ENCODE assay signal across 9 mouse cellular contexts in the genomic region with DNA sequence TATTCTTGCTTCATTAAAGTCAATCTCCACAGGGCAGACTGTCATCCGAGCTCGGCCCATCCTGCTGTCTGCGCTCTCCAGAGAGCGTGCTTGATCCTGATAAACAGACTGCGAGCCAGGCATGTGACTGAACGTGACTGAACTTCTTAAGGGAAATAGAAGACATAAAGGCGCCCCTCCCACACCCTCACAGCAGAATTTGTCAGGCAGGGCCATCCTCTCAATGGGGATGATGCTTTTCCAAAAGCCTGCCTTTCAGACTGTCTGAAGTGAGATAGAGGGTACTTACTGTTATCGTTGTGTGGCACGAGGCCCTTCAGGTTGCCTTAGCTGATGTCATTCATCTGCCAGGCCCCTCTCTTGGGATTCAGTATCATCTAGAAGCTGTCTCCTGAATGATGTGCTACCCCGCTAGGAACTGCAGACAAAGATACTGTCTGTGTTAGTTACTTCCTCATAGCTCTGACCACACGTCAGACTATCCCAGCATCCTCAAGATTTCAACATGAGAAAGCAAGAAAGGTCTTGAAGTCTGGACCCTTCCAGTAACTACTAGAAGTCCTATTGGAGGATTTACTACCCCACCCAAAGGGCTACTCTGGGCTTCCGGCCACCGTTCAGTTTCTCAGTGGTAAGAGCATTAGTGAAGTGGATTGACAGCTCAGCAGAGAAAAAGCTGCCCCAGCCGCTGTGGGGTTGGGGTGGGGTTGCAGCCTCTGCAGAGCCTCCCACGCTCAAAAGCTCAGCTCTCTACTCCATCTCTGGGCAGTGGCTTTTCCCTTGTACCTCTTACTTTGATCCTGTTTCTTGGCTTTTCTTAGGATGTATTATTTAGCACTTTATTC. TPM values are rescaled to one million over a fixed set of nuclear protein-coding genes. Genes with fewer than 3 reads are reported as not detected.
DNase-seq lines count a peak whose midpoint lies in the region; ATAC-seq lines count a peak whose summit lies in the region.
"Had no signal": no experiment of that assay in that cellular context is flagged by ENCODE, and none has a peak within 500 bp of the region (broad histone marks: within the 10 kb centered on the region; RNA-seq: fewer than 3 reads in every experiment).

No protein-coding gene starts in this region.

- no peaks in the 10 kb centered on the region for H3K27me3 ChIP-seq in heart, embryonic 11.5 days (ENCODE audit: control insufficient read depth, insufficient read depth, low read length)
- no peaks in the 10 kb centered on the region for H3K27me3 ChIP-seq in stomach, embryonic 14.5 days (ENCODE audit: control insufficient read depth, insufficient read depth, low read length)

- peaks cover 5% of the 10 kb centered on the region for H3K4me1 ChIP-seq in heart, embryonic 11.5 days (ENCODE audit: control insufficient read depth, insufficient read depth, low read length)
- H3K4me1 ChIP-seq in stomach, embryonic 14.5 days (ENCODE audit: control insufficient read depth, insufficient read depth, low read length) = no peaks in the 10 kb centered on the region

- no peak for DNase-seq in heart, postnatal 4 days
- DNase-seq in lung, postnatal 10 days = peak; percentile 15
- DNase-seq in ovary, postnatal 10 days (ENCODE audit: low spot score) = no peak
- DNase-seq in left cerebral cortex, adult 9 months (ENCODE audit: low spot score in 2 of 2) = no peak
- DNase-seq in cerebellum, adult 9-10 months = no peak

- H3K4me2 ChIP-seq in heart, embryonic 11.5 days = peak overlapping the region; percentile 46
- H3K4me2 ChIP-seq in stomach, embryonic 14.5 days (replicated peaks; ENCODE audit: low read depth, low read length) = no peak overlapping the region

- no peaks in the 10 kb centered on the region for H3K36me3 ChIP-seq in heart, embryonic 11.5 days (ENCODE audit: control insufficient read depth, insufficient read depth, low read length)
- H3K36me3 ChIP-seq in stomach, embryonic 14.5 days (ENCODE audit: control insufficient read depth, insufficient read depth, low read length) = no peaks in the 10 kb centered on the region
- H3K36me3 ChIP-seq: limb, embryonic 10.5 days had no signal

- no peak overlapping the region for H3K27ac ChIP-seq in heart, embryonic 11.5 days (ENCODE audit: low read depth, low read length)
- no peak overlapping the region for H3K27ac ChIP-seq in stomach, embryonic 14.5 days (ENCODE audit: low read length)
- H3K27ac ChIP-seq: limb, embryonic 10.5 days had no signal

- WGBS in heart, embryonic 11.5 days (ENCODE audit: insufficient replicate concordance) = 17% methylated on average over 15 of the region's 15 CpGs
- 37% methylated on average over 15 of the region's 15 CpGs for WGBS in stomach, embryonic 14.5 days

- ATAC-seq in heart, embryonic 11.5 days (replicated peaks; ENCODE audit: insufficient number of reproducible peaks, low FRiP score, low TSS enrichment) = no peak
- ATAC-seq in erythroblast, adult 5-6 weeks (replicated peaks; ENCODE audit: low FRiP score, poor library complexity, severe bottlenecking) = peak; percentile 85
- peak; percentile 62; the same call in 1 of the 2 replicates for ATAC-seq in stomach, embryonic 14.5 days (ENCODE audit: insufficient number of reproducible peaks, insufficient read depth, low FRiP score, low read depth)

- H3K9ac ChIP-seq in heart, embryonic 11.5 days (ENCODE audit: low read depth, low read length) = peak overlapping the region; percentile 25; the same call in 1 of the 2 replicates
- no peak overlapping the region for H3K9ac ChIP-seq in stomach, embryonic 14.5 days (replicated peaks; ENCODE audit: low read depth, low read length)

- no peak overlapping the region; the same call in 1 of the 2 replicates for H3K4me3 ChIP-seq in heart, embryonic 11.5 days (ENCODE audit: low read depth, low read length)
- H3K4me3 ChIP-seq in stomach, embryonic 14.5 days (ENCODE audit: low read depth, low read length) = no peak overlapping the region
- H3K4me3 ChIP-seq: limb, embryonic 10.5 days had no signal

- H3K9me3 ChIP-seq in heart, embryonic 11.5 days (replicated peaks; ENCODE audit: control insufficient read depth, low read length) = no peaks in the 10 kb centered on the region
- H3K9me3 ChIP-seq in stomach, embryonic 14.5 days (ENCODE audit: control insufficient read depth, low read depth, low read length) = no peaks in the 10 kb centered on the region
- H3K9me3 ChIP-seq: limb, embryonic 10.5 days had no signal

RNA-seq across cellular contexts. Expression of gene Mns1, which starts 28.2 kb away (rescaled TPM):
- 20.0 and 25.7 TPM in 2 replicates for polyA plus RNA-seq in heart, embryonic 11.5 days (2014; fragmentation: Nextera tagmentation; extraction: Ambion mirVana)
- 1 to 10 TPM; 2.6 to 3.6 TPM for total RNA-seq in heart, postnatal 4 days (2021)
- total RNA-seq in erythroblast, adult 5-6 weeks (2015; ENCODE audit: low replicate concordance) = 31.7 and 53.5 TPM in 2 replicates
- total RNA-seq in erythroblast, adult 5-6 weeks (2017; ENCODE audit: low replicate concordance) = 27.5 and 55.0 TPM in 2 replicates
- polyA plus RNA-seq in stomach, embryonic 14.5 days (2014; fragmentation: Nextera tagmentation; extraction: Ambion mirVana) = 22.6 and 22.8 TPM in 2 replicates

Comparison
In these comparisons a context has a peak if more than half of its experiments do, and no peak if none do; other contexts are left out.
1. RNA of gene Mns1, which starts 28.2 kb away (total RNA-seq): 27.5 to 55.0 TPM in erythroblast, adult 5-6 weeks; 2.6 to 3.6 TPM in heart, postnatal 4 days; every median in the first group is over 4 times any median in the second.